Mouse (Mus musculus) limb, embryonic 13.5 days (tissue): ENCODE measurements at regions not wholly inside any gene's neighbourhood (a gene's known extent, or its start where the extent isn't known, plus 50 kb on each side); places are given as distances from the start of the nearest gene placed in this dataset.

Source experiments
- ATAC-seq: fragments of 200-750 bp; cut with Nextera tagmentation; 2 replicates; pipeline ENCODE4 v1.8.0; 2017; ENCODE audit warnings: low read depth, moderate number of reproducible peaks, moderate TSS enrichment; ENCODE audit not compliant: low FRiP score
- H3K27ac ChIP-seq: fragments of 300-500 bp; sonication (generic); 2 replicates; pipeline ENCODE4 v1.5.1; 2015; ENCODE audit warnings: inconsistent platforms, mild to moderate bottlenecking, moderate library complexity
- H3K27me3 ChIP-seq: fragments of 300-500 bp; sonication (generic); 2 replicates; pipeline ENCODE4 v1.6.1; 2015; ENCODE audit warnings: mild to moderate bottlenecking, inconsistent platforms
- H3K36me3 ChIP-seq: fragments of 300-500 bp; sonication (generic); 2 replicates; pipeline ENCODE4 v1.6.1; 2015; ENCODE audit warnings: inconsistent platforms, mild to moderate bottlenecking, moderate library complexity
- H3K4me1 ChIP-seq: fragments of 300-500 bp; sonication (generic); 2 replicates; pipeline ENCODE4 v1.6.1; 2015; ENCODE audit warnings: inconsistent platforms
- H3K4me2 ChIP-seq: fragments of 300-500 bp; sonication (generic); replicated peaks from 2 replicates; pipeline ENCODE4 v1.6.1; 2015; ENCODE audit warnings: inconsistent platforms, mild to moderate bottlenecking, moderate library complexity
- H3K4me3 ChIP-seq: fragments of 300-500 bp; sonication (generic); 2 replicates; pipeline ENCODE4 v1.5.1; 2015; ENCODE audit warnings: moderate library complexity, mild to moderate bottlenecking, inconsistent platforms
- H3K9ac ChIP-seq: fragments of 300-500 bp; sonication (generic); 2 replicates; pipeline ENCODE4 v1.6.1; 2015; ENCODE audit warnings: mild to moderate bottlenecking, inconsistent platforms
- H3K9me3 ChIP-seq: fragments of 300-500 bp; sonication (generic); 2 replicates; pipeline ENCODE4 v1.6.1; 2016; ENCODE audit warnings: inconsistent platforms
- WGBS: fragments of 180-500 bp; shearing (Covaris S2); methylation state at CpG from one replicate; pipeline ENCODE4 v1.1.7; 2015; 5-methylcytosine and 5-hydroxymethylcytosine counted together

GRCm38 (mm10) chr16:85951628-85952027 is 50.0 kb upstream of the Adamts5 start:
- H3K27me3 ChIP-seq, result no peaks in the 10 kb centered on the region
- H3K4me3 ChIP-seq, result no peak overlapping the region
- H3K4me2 ChIP-seq, result no peak overlapping the region
- H3K4me1 ChIP-seq, result 0 out of 2 replicates have a peak, but pooled peaks cover 6% of the 10 kb centered on the region
- ATAC-seq, result 0 out of 2 replicates have a peak, but pooled peaks have one; percentile 55
- H3K9me3 ChIP-seq, result no peaks in the 10 kb centered on the region
- no peak overlapping the region for H3K27ac ChIP-seq
- H3K36me3 ChIP-seq, result no peaks in the 10 kb centered on the region
- no peak overlapping the region for H3K9ac ChIP-seq
- WGBS, result 92% methylated on average over 4 of the region's 4 CpGs
